ENCODE assay signal across 10 mouse cellular contexts in the genomic region with DNA sequence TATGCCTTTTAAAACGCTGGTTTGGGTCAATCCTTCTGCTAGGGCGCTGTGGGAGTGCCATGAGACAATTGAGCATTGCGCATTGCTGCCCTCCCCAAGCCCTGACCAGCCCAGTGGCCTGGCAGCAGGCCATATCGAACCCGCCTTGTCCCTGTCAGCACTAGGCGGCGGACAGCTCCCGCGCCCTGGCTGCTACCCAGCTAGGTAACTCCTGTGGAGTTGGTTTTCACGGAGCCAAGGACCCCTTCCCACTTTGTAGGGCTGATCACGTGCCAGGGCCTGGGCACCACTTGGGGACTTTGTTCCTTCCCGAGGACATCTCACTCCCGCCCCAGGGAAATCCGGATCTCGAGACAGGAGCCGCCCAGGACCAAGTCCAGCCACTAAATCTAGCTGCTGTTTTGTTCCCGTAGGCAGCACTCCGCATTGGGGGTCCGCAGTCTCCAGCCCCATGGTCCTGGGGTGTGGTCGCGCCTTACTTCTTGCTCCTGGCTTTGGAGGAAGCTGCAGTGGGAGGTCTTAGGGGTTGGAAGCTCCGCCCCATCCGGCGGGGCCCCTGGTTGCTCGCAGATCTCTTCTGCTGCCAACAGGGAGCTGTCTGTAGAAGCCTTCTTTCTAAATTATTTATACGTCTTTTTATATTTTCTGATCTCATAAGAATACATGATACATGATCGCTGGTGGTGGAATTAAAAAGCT. TPM values are rescaled to one million over a fixed set of nuclear protein-coding genes. Genes with fewer than 3 reads are reported as not detected.
DNase-seq lines count a peak whose midpoint lies in the region; ATAC-seq lines count a peak whose summit lies in the region.
"Had no signal": no experiment of that assay in that cellular context is flagged by ENCODE, and none has a peak within 500 bp of the region (broad histone marks: within the 10 kb centered on the region; RNA-seq: fewer than 3 reads in every experiment).

No protein-coding gene starts in this region.

- H3K36me3 ChIP-seq in forebrain, embryonic 12.5 days (replicated peaks): no peaks in the 10 kb centered on the region
- H3K36me3 ChIP-seq in neural tube, embryonic 11.5 days (ENCODE audit: control insufficient read depth, insufficient read depth, low read length): no peaks in the 10 kb centered on the region
- H3K36me3 ChIP-seq: limb, embryonic 13.5 days; stomach, embryonic 15.5 days had no signal

- ATAC-seq in forebrain, embryonic 12.5 days (ENCODE audit: low FRiP score): no peak
- ATAC-seq in neural tube, embryonic 11.5 days (ENCODE audit: insufficient read depth, low FRiP score, low TSS enrichment): no peak
- no peak for ATAC-seq in monocyte, adult 5-6 weeks (replicated peaks; ENCODE audit: insufficient number of reproducible peaks, low FRiP score, low TSS enrichment, poor library complexity, severe bottlenecking)

- H3K27me3 ChIP-seq in forebrain, embryonic 12.5 days: peaks cover 50% of the 10 kb centered on the region
- no peaks in the 10 kb centered on the region for H3K27me3 ChIP-seq in neural tube, embryonic 11.5 days (ENCODE audit: control insufficient read depth, insufficient read depth, low read length)
- H3K27me3 ChIP-seq: stomach, embryonic 15.5 days had no signal

- no peak overlapping the region; the same call in 1 of the 2 replicates for H3K4me3 ChIP-seq in forebrain, embryonic 12.5 days (replicated peaks)
- H3K4me3 ChIP-seq in neural tube, embryonic 11.5 days (ENCODE audit: low read depth, low read length): no peak overlapping the region
- H3K4me3 ChIP-seq: limb, embryonic 13.5 days; stomach, embryonic 15.5 days had no signal

- no peak overlapping the region for H3K9ac ChIP-seq in forebrain, embryonic 12.5 days
- H3K9ac ChIP-seq in neural tube, embryonic 11.5 days (ENCODE audit: low read length): no peak overlapping the region
- H3K9ac ChIP-seq: limb, embryonic 13.5 days; stomach, embryonic 15.5 days had no signal

- no peaks in the 10 kb centered on the region for H3K9me3 ChIP-seq in forebrain, embryonic 12.5 days
- no peaks in the 10 kb centered on the region for H3K9me3 ChIP-seq in neural tube, embryonic 11.5 days (ENCODE audit: control insufficient read depth, low read length)
- H3K9me3 ChIP-seq: limb, embryonic 13.5 days; stomach, embryonic 15.5 days had no signal

- H3K4me1 ChIP-seq in forebrain, embryonic 12.5 days: peaks cover 5% of the 10 kb centered on the region; the same call in 1 of the 2 replicates
- H3K4me1 ChIP-seq in neural tube, embryonic 11.5 days (ENCODE audit: control insufficient read depth, insufficient read depth, low read length): no peaks in the 10 kb centered on the region
- H3K4me1 ChIP-seq: limb, embryonic 13.5 days; stomach, embryonic 15.5 days had no signal

- peak; percentile 79 for DNase-seq in heart, adult 11 months
- no peak for DNase-seq in heart, adult 8-10 months (ENCODE audit: low spot score)
- DNase-seq in urinary bladder, postnatal 14 days (ENCODE audit: low spot score): peak; percentile 41
- DNase-seq in urinary bladder, postnatal 4 days (ENCODE audit: low spot score in 2 of 2): no peak
- peak; percentile 40 to 41 for DNase-seq in layer of hippocampus, postnatal 10 days (ENCODE audit: low spot score in 2 of 2)
- peak; percentile 36 for DNase-seq in neural tube, embryonic 11.5 days (ENCODE audit: low spot score)

- H3K27ac ChIP-seq in forebrain, embryonic 12.5 days: no peak overlapping the region
- no peak overlapping the region for H3K27ac ChIP-seq in neural tube, embryonic 11.5 days (ENCODE audit: low read depth, low read length)
- H3K27ac ChIP-seq: limb, embryonic 13.5 days; stomach, embryonic 15.5 days had no signal

- 6% methylated on average over 27 of the region's 27 CpGs for WGBS in forebrain, embryonic 12.5 days
- 7% methylated on average over 27 of the region's 27 CpGs for WGBS in neural tube, embryonic 11.5 days

- H3K4me2 ChIP-seq in forebrain, embryonic 12.5 days: peak overlapping the region; percentile 46
- peak overlapping the region; percentile 10; the same call in 1 of the 2 replicates for H3K4me2 ChIP-seq in neural tube, embryonic 11.5 days (ENCODE audit: low read depth)
- H3K4me2 ChIP-seq: limb, embryonic 13.5 days; stomach, embryonic 15.5 days had no signal

RNA-seq across cellular contexts. Expression of gene Wfs1, which starts 26.8 kb away (rescaled TPM):
- total RNA-seq in heart, adult 8-10 months (2022): 100 to 1,000 TPM in 2 of 4 experiments, 10 to 100 TPM in 2; 92.1 to 104 (median 96.8) TPM
- polyA plus RNA-seq in forebrain, embryonic 12.5 days (2016; fragmentation: Nextera tagmentation; extraction: Ambion mirVana): 7.8 and 7.9 TPM in 2 replicates
- 10 to 100 TPM; 65.9 to 91.7 TPM for total RNA-seq in layer of hippocampus, postnatal 10 days (2021)
- polyA plus RNA-seq in neural tube, embryonic 11.5 days (2014; fragmentation: Nextera tagmentation; extraction: Ambion mirVana): 8.7 and 8.9 TPM in 2 replicates
- total RNA-seq in monocyte, adult 5-6 weeks (2017): 1.2 to 2.3 TPM (median 2.1 TPM) in 3 replicates

Comparison
In these comparisons a context has a peak if more than half of its experiments do, and no peak if none do; other contexts are left out.
1. DNase-seq: peak in heart, adult 11 months (single experiment), urinary bladder, postnatal 14 days (single experiment), layer of hippocampus, postnatal 10 days (2 of 2) and neural tube, embryonic 11.5 days (single experiment); none in heart, adult 8-10 months (single experiment) and urinary bladder, postnatal 4 days (0 of 2).
2. RNA of gene Wfs1, which starts 26.8 kb away (total RNA-seq): 92.1 to 104 TPM in heart, adult 8-10 months and 65.9 to 91.7 TPM in layer of hippocampus, postnatal 10 days; 1.2 to 2.3 TPM in monocyte, adult 5-6 weeks; every median in the first group is over 10 times any median in the second.